Mouse (Mus musculus): ENCODE measurements around the gene Olfr104-ps. TPM values are rescaled to one million over a fixed set of nuclear protein-coding genes. Genes with fewer than 3 reads are reported as not detected.

The Olfr104-ps gene
- not detected in 2 replicates for polyA plus RNA-seq (2015; fragmentation: Nextera tagmentation; extraction: Ambion mirVana)

GRCm38 (mm10) chr17:37359282-37359681, at the start of gene Olfr104-ps:
TSS of gene Olfr104-ps (plus strand) at chr17:37359582.
- no peak for DNase-seq (ENCODE audit: low spot score)

- DNase-seq (ENCODE audit: low spot score) = no peak
Observed at GRCm38 (mm10) chr17:37310146-37310699, 49.2 kb upstream of the Olfr104-ps start.

GRCm38 (mm10) chr17:37316954-37317353, 42.4 kb upstream of the Olfr104-ps start, which contains the start of gene Olfr102:
TSS of gene Olfr102 (minus strand) at chr17:37317054.
- no peak for DNase-seq (ENCODE audit: low spot score)

- no peak for DNase-seq (ENCODE audit: low spot score)
Observed at GRCm38 (mm10) chr17:37339598-37339997, 19.8 kb upstream of the Olfr104-ps start, which contains the start of gene Olfr103. TSS of gene Olfr103 (minus strand) at chr17:37339698.

GRCm38 (mm10) chr17:37378733-37379132, 19.4 kb downstream of the Olfr104-ps start, which contains the start of gene Olfr105-ps:
TSS of gene Olfr105-ps (plus strand) at chr17:37379033.
- no peak for DNase-seq (ENCODE audit: low spot score)

- no peak for DNase-seq (ENCODE audit: low spot score)
Observed at GRCm38 (mm10) chr17:37390093-37390492, 30.7 kb downstream of the Olfr104-ps start, which contains the start of gene Olfr106-ps. TSS of gene Olfr106-ps (plus strand) at chr17:37390393.

- DNase-seq (ENCODE audit: low spot score) = no peak
Observed at GRCm38 (mm10) chr17:37398926-37399325, 39.5 kb downstream of the Olfr104-ps start, which contains the start of gene Olfr107. TSS of gene Olfr107 (plus strand) at chr17:37399226.

- DNase-seq (ENCODE audit: low spot score) = no peak
Observed at GRCm38 (mm10) chr17:37413380-37413779, 54.0 kb downstream of the Olfr104-ps start.

Other genes with a start within 250 kb of the Olfr104-ps start
- not detected in 2 replicates for gene Olfr92, start 239.5 kb upstream of the Olfr104-ps start, polyA plus RNA-seq (2015; fragmentation: Nextera tagmentation; extraction: Ambion mirVana)
- gene Olfr93, start 198.1 kb upstream of the Olfr104-ps start, polyA plus RNA-seq (2015; fragmentation: Nextera tagmentation; extraction: Ambion mirVana) = not detected in 2 replicates
- 83.6 and 90.3 TPM in 2 replicates for gene Ubd, start 165.7 kb upstream of the Olfr104-ps start, polyA plus RNA-seq (2015; fragmentation: Nextera tagmentation; extraction: Ambion mirVana)
- gene Olfr94, start 158.6 kb upstream of the Olfr104-ps start, polyA plus RNA-seq (2015; fragmentation: Nextera tagmentation; extraction: Ambion mirVana) = not detected in 2 replicates
- gene Olfr95, start 146.5 kb upstream of the Olfr104-ps start, polyA plus RNA-seq (2015; fragmentation: Nextera tagmentation; extraction: Ambion mirVana) = not detected in 2 replicates
- gene Olfr96, start 139.4 kb upstream of the Olfr104-ps start, polyA plus RNA-seq (2015; fragmentation: Nextera tagmentation; extraction: Ambion mirVana) = not detected in 2 replicates
- not detected in 2 replicates for gene Olfr97, start 122.3 kb upstream of the Olfr104-ps start, polyA plus RNA-seq (2015; fragmentation: Nextera tagmentation; extraction: Ambion mirVana)
- gene Olfr98, start 95.8 kb upstream of the Olfr104-ps start, polyA plus RNA-seq (2015; fragmentation: Nextera tagmentation; extraction: Ambion mirVana) = not detected in 2 replicates
- gene H2-M3, start 89.4 kb upstream of the Olfr104-ps start, polyA plus RNA-seq (2015; fragmentation: Nextera tagmentation; extraction: Ambion mirVana) = 21.7 TPM in 2 replicates
- 0.14 and 0.30 TPM in 2 replicates for gene Olfr99, start 76.1 kb upstream of the Olfr104-ps start, polyA plus RNA-seq (2015; fragmentation: Nextera tagmentation; extraction: Ambion mirVana)
- gene Olfr101, start 55.3 kb upstream of the Olfr104-ps start, polyA plus RNA-seq (2015; fragmentation: Nextera tagmentation; extraction: Ambion mirVana) = not detected in 2 replicates
- gene Olfr102, start 42.5 kb upstream of the Olfr104-ps start, polyA plus RNA-seq (2015; fragmentation: Nextera tagmentation; extraction: Ambion mirVana) = not detected in 2 replicates
- gene Olfr103, start 19.9 kb upstream of the Olfr104-ps start, polyA plus RNA-seq (2015; fragmentation: Nextera tagmentation; extraction: Ambion mirVana) = not detected in 2 replicates
- gene Olfr105-ps, start 19.5 kb downstream of the Olfr104-ps start, polyA plus RNA-seq (2015; fragmentation: Nextera tagmentation; extraction: Ambion mirVana) = 0.04 TPM in 1 of 2 replicates, not detected in the other
- not detected in 2 replicates for gene Olfr106-ps, start 30.8 kb downstream of the Olfr104-ps start, polyA plus RNA-seq (2015; fragmentation: Nextera tagmentation; extraction: Ambion mirVana)
- gene Olfr107, start 39.6 kb downstream of the Olfr104-ps start, polyA plus RNA-seq (2015; fragmentation: Nextera tagmentation; extraction: Ambion mirVana) = not detected in 2 replicates
- not detected in 2 replicates for gene Olfr108, start 85.9 kb downstream of the Olfr104-ps start, polyA plus RNA-seq (2015; fragmentation: Nextera tagmentation; extraction: Ambion mirVana)
- gene Olfr109, start 99.3 kb downstream of the Olfr104-ps start, polyA plus RNA-seq (2015; fragmentation: Nextera tagmentation; extraction: Ambion mirVana) = 0.03 TPM in 1 of 2 replicates, not detected in the other
- 8.1 and 9.9 TPM in 2 replicates for gene H2-M2, start 124.0 kb downstream of the Olfr104-ps start, polyA plus RNA-seq (2015; fragmentation: Nextera tagmentation; extraction: Ambion mirVana)
- gene Olfr110, start 132.9 kb downstream of the Olfr104-ps start, polyA plus RNA-seq (2015; fragmentation: Nextera tagmentation; extraction: Ambion mirVana) = 0.29 and 0.30 TPM in 2 replicates
- gene Olfr111, start 148.4 kb downstream of the Olfr104-ps start, polyA plus RNA-seq (2015; fragmentation: Nextera tagmentation; extraction: Ambion mirVana) = 0.08 and 0.18 TPM in 2 replicates
- gene Olfr112, start 209.9 kb downstream of the Olfr104-ps start, polyA plus RNA-seq (2015; fragmentation: Nextera tagmentation; extraction: Ambion mirVana) = not detected in 2 replicates
- not detected in 2 replicates for gene Olfr113, start 218.1 kb downstream of the Olfr104-ps start, polyA plus RNA-seq (2015; fragmentation: Nextera tagmentation; extraction: Ambion mirVana)
- gene Olfr114, start 233.2 kb downstream of the Olfr104-ps start, polyA plus RNA-seq (2015; fragmentation: Nextera tagmentation; extraction: Ambion mirVana) = not detected in 2 replicates

Data from thymus, postnatal 0 days (tissue).